ENCODE assay signal across 14 mouse cellular contexts in genomic region chr6:28826689-28827389, GRCm38 (mm10). TPM values are rescaled to one million over a fixed set of nuclear protein-coding genes. Genes with fewer than 3 reads are reported as not detected.
A peak's percentile ranks its signal among the peaks of the same experiment; 100 is the strongest.
DNase-seq lines count a peak whose midpoint lies in the region; ATAC-seq lines count a peak whose summit lies in the region.
"Had no signal": no experiment of that assay in that cellular context is flagged by ENCODE, and none has a peak within 500 bp of the region (broad histone marks: within the 10 kb centered on the region; RNA-seq: fewer than 3 reads in every experiment).

No protein-coding gene starts in this region.

- WGBS in forebrain, embryonic 16.5 days: 49% methylated on average over 9 of the region's 9 CpGs
- WGBS in midbrain, embryonic 14.5 days: 47% methylated on average over 9 of the region's 9 CpGs
- WGBS in heart, embryonic 11.5 days (ENCODE audit: insufficient replicate concordance): 66% methylated on average over 9 of the region's 9 CpGs

- H3K27me3 ChIP-seq in forebrain, embryonic 16.5 days (replicated peaks; ENCODE audit: control insufficient read depth, insufficient read depth, low read length): no peaks in the 10 kb centered on the region
- H3K27me3 ChIP-seq in midbrain, embryonic 14.5 days (ENCODE audit: control insufficient read depth, insufficient read depth, low read length): no peaks in the 10 kb centered on the region
- H3K27me3 ChIP-seq in heart, embryonic 11.5 days (ENCODE audit: control insufficient read depth, insufficient read depth, low read length): peaks cover 14% of the 10 kb centered on the region
- H3K27me3 ChIP-seq: CH12.LX had no signal

- ATAC-seq in frontal cortex, adult (ENCODE audit: low TSS enrichment): peak; percentile 8; the same call in 1 of the 2 replicates
- 0 out of 2 replicates have a peak, but pooled peaks have one; percentile 11 for ATAC-seq in forebrain, embryonic 16.5 days
- ATAC-seq in midbrain, embryonic 14.5 days (ENCODE audit: low FRiP score, low TSS enrichment): no peak
- no peak for ATAC-seq in heart, embryonic 11.5 days (replicated peaks; ENCODE audit: insufficient number of reproducible peaks, low FRiP score, low TSS enrichment)

- peaks cover 67% of the 10 kb centered on the region for H3K4me1 ChIP-seq in forebrain, embryonic 16.5 days (replicated peaks; ENCODE audit: control insufficient read depth, insufficient read depth, low read length)
- peaks cover 65% of the 10 kb centered on the region for H3K4me1 ChIP-seq in midbrain, embryonic 14.5 days (ENCODE audit: control insufficient read depth, insufficient read depth, low read length)
- H3K4me1 ChIP-seq in heart, embryonic 11.5 days (ENCODE audit: control insufficient read depth, insufficient read depth, low read length): peaks cover 6% of the 10 kb centered on the region; the same call in 1 of the 2 replicates

- peak overlapping the region; percentile 41; the same call in 1 of the 2 replicates for H3K9ac ChIP-seq in forebrain, embryonic 16.5 days (replicated peaks; ENCODE audit: low read depth, low read length)
- H3K9ac ChIP-seq in midbrain, embryonic 14.5 days (replicated peaks; ENCODE audit: low read length): peak overlapping the region; percentile 41
- H3K9ac ChIP-seq in heart, embryonic 11.5 days (ENCODE audit: low read depth, low read length): no peak overlapping the region
- H3K9ac ChIP-seq: embryonic facial prominence, embryonic 15.5 days; liver, embryonic 14.5 days had no signal

- no peak for DNase-seq in frontal cortex, postnatal 14 days (ENCODE audit: low spot score in 2 of 2)
- DNase-seq in brain, adult 2 months (ENCODE audit: low read depth, low spot score): peak; percentile 75
- DNase-seq in midbrain, embryonic 14.5 days: peak; percentile 63
- no peak for DNase-seq in urinary bladder, adult 2 months (ENCODE audit: low spot score)
- DNase-seq in testis, postnatal 10 days (ENCODE audit: low spot score): no peak
- DNase-seq: gastrocnemius, postnatal 10 days; kidney, adult 8-10 months; thymus, adult 18-20 months had no signal

- no peak overlapping the region for H3K27ac ChIP-seq in forebrain, embryonic 16.5 days (ENCODE audit: low read length)
- H3K27ac ChIP-seq in midbrain, embryonic 14.5 days (replicated peaks; ENCODE audit: low read depth, low read length): peak overlapping the region; percentile 41
- H3K27ac ChIP-seq in heart, embryonic 11.5 days (ENCODE audit: low read depth, low read length): no peak overlapping the region
- H3K27ac ChIP-seq: embryonic facial prominence, embryonic 15.5 days; liver, embryonic 14.5 days had no signal

- peak overlapping the region; percentile 44 for H3K4me3 ChIP-seq in forebrain, embryonic 16.5 days (replicated peaks; ENCODE audit: low read length)
- H3K4me3 ChIP-seq in midbrain, embryonic 14.5 days (replicated peaks; ENCODE audit: low read depth, low read length): peak overlapping the region; percentile 37
- no peak overlapping the region for H3K4me3 ChIP-seq in heart, embryonic 11.5 days (ENCODE audit: low read depth, low read length)
- H3K4me3 ChIP-seq: embryonic facial prominence, embryonic 15.5 days had no signal

- H3K9me3 ChIP-seq in forebrain, embryonic 16.5 days (ENCODE audit: control insufficient read depth, low read length): no peaks in the 10 kb centered on the region
- H3K9me3 ChIP-seq in midbrain, embryonic 14.5 days (ENCODE audit: control insufficient read depth, low read length): no peaks in the 10 kb centered on the region
- H3K9me3 ChIP-seq in heart, embryonic 11.5 days (replicated peaks; ENCODE audit: control insufficient read depth, low read length): no peaks in the 10 kb centered on the region
- H3K9me3 ChIP-seq: embryonic facial prominence, embryonic 15.5 days had no signal

- H3K36me3 ChIP-seq in forebrain, embryonic 16.5 days (ENCODE audit: control insufficient read depth, insufficient read depth): peaks cover 2% of the 10 kb centered on the region
- peaks cover 12% of the 10 kb centered on the region for H3K36me3 ChIP-seq in midbrain, embryonic 14.5 days (ENCODE audit: control insufficient read depth, insufficient read depth, low read length)
- no peaks in the 10 kb centered on the region for H3K36me3 ChIP-seq in heart, embryonic 11.5 days (ENCODE audit: control insufficient read depth, insufficient read depth, low read length)

- peak overlapping the region; percentile 95 for H3K4me2 ChIP-seq in forebrain, embryonic 16.5 days (ENCODE audit: low read length)
- peak overlapping the region; percentile 97 for H3K4me2 ChIP-seq in midbrain, embryonic 14.5 days (ENCODE audit: low read length)
- no peak overlapping the region for H3K4me2 ChIP-seq in heart, embryonic 11.5 days
- H3K4me2 ChIP-seq: embryonic facial prominence, embryonic 15.5 days had no signal

RNA-seq across cellular contexts. Expression of gene Lrrc4, which starts 4.7 kb away (rescaled TPM):
- 7.4 and 8.4 TPM in 2 replicates for polyA plus RNA-seq in forebrain, embryonic 16.5 days (2015; fragmentation: Nextera tagmentation; extraction: Ambion mirVana)
- polyA plus RNA-seq in midbrain, embryonic 14.5 days (2014; fragmentation: Nextera tagmentation; extraction: Ambion mirVana): 7.5 and 8.3 TPM in 2 replicates
- polyA plus RNA-seq in heart, embryonic 11.5 days (2014; fragmentation: Nextera tagmentation; extraction: Ambion mirVana): 1.1 TPM in 2 replicates
- 1.8 and 2.6 TPM in 2 replicates for polyA plus RNA-seq in urinary bladder, adult 2 months (2012; rRNA removed)

Comparison
In these comparisons a context has a peak if more than half of its experiments do, and no peak if none do; other contexts are left out.
1. ATAC-seq: peak in frontal cortex, adult (single experiment) and forebrain, embryonic 16.5 days (single experiment); none in midbrain, embryonic 14.5 days (single experiment) and heart, embryonic 11.5 days (single experiment).
2. DNase-seq: peak in brain, adult 2 months (single experiment) and midbrain, embryonic 14.5 days (single experiment); none in frontal cortex, postnatal 14 days (0 of 2), urinary bladder, adult 2 months (single experiment) and testis, postnatal 10 days (single experiment).